Mouse (Mus musculus) 3134 (cell line): ENCODE results near the gene Aqp9.
"Not testable (repeated sequence)": the region's sequence is repeated elsewhere in the genome, so short reads cannot be mapped to it uniquely, and the experiment has no call there.

ENCODE experiments used
- DNase-seq: peaks from one replicate; pipeline ENCODE4 v3.0.0-alpha.2; 2011; ENCODE audit warnings: low spot score; ENCODE audit not compliant: insufficient read length; ENCODE audit errors: extremely low read depth

The Aqp9 gene

GRCm38 (mm10) chr9:71140205-71140604, 28.3 kb downstream of the Aqp9 start:
- DNase-seq = no peak

- DNase-seq = no peak
Observed at GRCm38 (mm10) chr9:71138936-71139335, 29.5 kb downstream of the Aqp9 start.

GRCm38 (mm10) chr9:71137267-71137945, 31.1 kb downstream of the Aqp9 start:
- DNase-seq = no peak

GRCm38 (mm10) chr9:71135073-71135472, 33.4 kb downstream of the Aqp9 start:
- DNase-seq = no peak

- DNase-seq = no peak
Observed at GRCm38 (mm10) chr9:71133190-71133589, 35.3 kb downstream of the Aqp9 start.

- DNase-seq = no peak
Observed at GRCm38 (mm10) chr9:71131822-71132221, 36.7 kb downstream of the Aqp9 start.

GRCm38 (mm10) chr9:71128911-71129310, 39.6 kb downstream of the Aqp9 start:
- no peak for DNase-seq

- no peak for DNase-seq
Observed at GRCm38 (mm10) chr9:71126205-71126604, 42.3 kb downstream of the Aqp9 start.

- DNase-seq = not testable (repeated sequence)
Observed at GRCm38 (mm10) chr9:71123095-71123494, 45.4 kb downstream of the Aqp9 start.

GRCm38 (mm10) chr9:71120924-71121323, 47.6 kb downstream of the Aqp9 start:
- no peak for DNase-seq

GRCm38 (mm10) chr9:71113166-71113565, 55.3 kb downstream of the Aqp9 start:
- DNase-seq = no peak

- no peak for DNase-seq
Observed at GRCm38 (mm10) chr9:71103521-71103920, 65.0 kb downstream of the Aqp9 start.

GRCm38 (mm10) chr9:71094066-71094465, 74.4 kb downstream of the Aqp9 start:
- DNase-seq = no peak

GRCm38 (mm10) chr9:71092038-71092437, 76.4 kb downstream of the Aqp9 start:
- DNase-seq = no peak

- no peak for DNase-seq
Observed at GRCm38 (mm10) chr9:71079201-71079600, 89.3 kb downstream of the Aqp9 start.

- DNase-seq = no peak
Observed at GRCm38 (mm10) chr9:71077251-71077825, 91.1 kb downstream of the Aqp9 start.

GRCm38 (mm10) chr9:71076201-71076648, 92.3 kb downstream of the Aqp9 start:
- DNase-seq = no peak

- DNase-seq = no peak
Observed at GRCm38 (mm10) chr9:71073831-71074230, 94.7 kb downstream of the Aqp9 start.

GRCm38 (mm10) chr9:71073076-71073475, 95.4 kb downstream of the Aqp9 start:
- no peak for DNase-seq

- no peak for DNase-seq
Observed at GRCm38 (mm10) chr9:71072502-71072901, 96.0 kb downstream of the Aqp9 start.

GRCm38 (mm10) chr9:71071581-71072330, 96.7 kb downstream of the Aqp9 start:
- DNase-seq = no peak

GRCm38 (mm10) chr9:71070628-71071027, 97.9 kb downstream of the Aqp9 start:
- DNase-seq = no peak
